Mouse (Mus musculus): ENCODE results near the gene Sfxn1.

Gene Sfxn1

DNA sequence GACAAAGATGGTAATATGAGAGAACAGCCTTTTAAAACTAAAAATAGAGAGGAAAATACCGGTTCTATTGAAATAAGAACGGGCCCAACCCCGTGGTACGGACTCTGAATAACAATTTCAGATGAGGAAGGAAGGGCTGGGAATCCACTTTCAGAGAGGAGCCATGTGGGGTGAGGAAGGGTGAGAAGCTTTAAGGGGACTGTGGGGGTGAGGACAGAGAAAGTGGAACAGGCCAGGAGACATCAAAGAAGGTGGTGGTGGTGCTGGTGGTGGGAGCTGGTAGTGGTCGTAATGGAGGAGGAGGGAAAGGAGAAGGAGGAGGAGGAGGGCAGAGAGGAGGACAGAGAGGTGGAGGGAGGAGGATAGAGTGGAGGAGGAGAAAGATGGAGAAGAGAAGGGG is 43.3 kb downstream of the Sfxn1 start:
- in situ Hi-C loops (cut with MboI; ENCODE audit: unreplicated experiment in 2 of 2) = loop anchor here (5.0 to 10.0 kb wide), 5 partner anchors 127 to 510 kb away; partner anchors contain the start of gene Faf2 (in 1 of the 2)

DNA sequence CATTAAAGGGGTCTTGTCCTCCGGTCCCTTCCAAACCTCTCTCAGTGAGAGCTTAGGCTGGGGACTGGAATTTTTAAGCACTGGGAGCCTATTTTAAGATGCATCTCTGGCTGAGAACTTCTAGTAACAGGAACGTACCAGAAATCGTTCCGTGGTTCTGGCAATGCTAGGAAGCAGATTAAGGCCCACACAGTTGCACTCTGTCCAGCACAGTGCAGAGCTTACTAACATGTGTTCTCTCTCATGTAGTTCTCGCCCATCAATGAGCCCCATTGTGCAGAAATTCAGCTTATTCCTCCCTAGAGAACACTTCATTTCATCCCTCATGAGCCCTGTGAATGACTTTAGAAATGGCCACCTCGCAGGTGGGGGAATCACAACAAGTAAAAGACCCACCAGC is 44.1 kb downstream of the Sfxn1 start:
- in situ Hi-C loops (cut with MboI; ENCODE audit: unreplicated experiment in 2 of 2) = loop anchor here in 1 of 2 experiments (10.0 kb wide), 1 partner anchor 509 kb away; the partner anchor contains the start of gene Faf2

DNA sequence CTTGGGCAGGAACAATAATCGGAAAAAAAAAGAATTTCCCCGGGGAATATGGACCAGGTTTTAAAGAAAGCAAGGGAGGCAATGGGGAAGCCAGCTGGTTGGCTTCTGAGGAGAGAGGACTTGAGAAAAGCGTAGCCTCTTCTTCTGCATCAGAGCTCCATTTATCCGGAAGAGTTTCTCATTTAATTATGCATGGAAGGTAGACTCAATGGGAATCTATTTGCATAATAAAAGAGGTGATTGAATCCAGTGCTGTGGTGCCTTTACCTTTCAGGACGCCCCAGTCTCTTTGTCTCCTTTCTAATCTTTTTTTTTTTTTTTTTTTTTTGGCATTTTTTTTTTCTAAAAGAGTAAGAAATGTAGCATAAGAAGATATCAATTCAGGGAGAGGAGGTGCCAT is 46.7 kb downstream of the Sfxn1 start:
- in situ Hi-C loops (cut with MboI; ENCODE audit: unreplicated experiment in 2 of 2) = loop anchor here in 1 of 2 experiments (10.0 kb wide), 1 partner anchor 506 kb away; the partner anchor contains the start of gene Faf2

DNA sequence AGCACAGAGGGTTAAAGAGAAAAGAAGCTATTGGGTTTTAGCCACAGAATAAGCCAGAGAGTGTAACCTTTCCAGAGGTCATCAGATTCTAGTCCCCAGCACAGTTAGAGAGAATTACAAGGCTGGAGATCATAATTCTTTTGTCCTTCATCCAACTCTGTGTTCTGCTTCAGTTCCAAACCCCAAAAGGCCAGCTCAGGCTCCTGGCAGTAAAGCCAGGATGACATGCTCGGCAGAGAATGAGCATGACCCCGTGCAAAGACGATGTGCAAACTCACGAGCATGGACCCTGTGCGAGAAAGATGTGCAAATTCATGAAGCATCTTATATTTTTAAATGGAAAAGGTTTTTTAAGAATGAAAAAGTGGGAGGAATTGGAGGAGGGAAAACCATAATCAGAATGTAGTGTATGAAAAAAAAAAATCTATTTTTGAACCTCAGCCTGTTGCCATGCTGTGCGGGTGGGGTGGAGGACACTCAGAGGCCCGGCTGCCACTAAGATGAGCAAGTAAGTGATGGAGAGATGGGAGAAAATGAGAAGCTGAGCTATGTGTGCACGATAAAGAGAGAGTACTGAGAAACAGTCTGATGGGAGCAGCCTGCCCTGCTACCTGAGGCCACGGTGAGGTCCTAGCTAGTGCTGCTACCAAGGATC is 66.2 kb downstream of the Sfxn1 start:
- in situ Hi-C loops (cut with MboI; ENCODE audit: unreplicated experiment in 2 of 2) = no loop called here

DNA sequence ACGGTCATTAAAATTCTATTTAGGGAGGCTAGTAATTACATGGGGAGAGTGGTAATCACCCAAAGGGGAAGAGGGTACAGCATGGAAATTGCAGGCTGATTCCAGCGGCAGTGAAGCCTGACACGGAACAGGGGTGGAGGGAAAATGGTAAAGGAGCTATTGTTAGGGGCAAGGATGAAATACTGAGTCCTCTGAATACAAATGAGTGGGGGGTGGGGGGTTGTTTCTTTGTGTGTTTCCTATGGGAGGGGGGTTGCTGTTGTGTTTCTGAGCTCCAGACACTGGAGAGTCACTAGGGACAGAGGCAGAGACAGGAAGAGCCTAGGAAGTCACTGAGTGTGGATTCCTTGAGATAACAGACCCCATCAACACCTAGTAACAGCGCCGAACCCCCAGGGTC is 72.1 kb downstream of the Sfxn1 start:
- in situ Hi-C loops (cut with MboI; ENCODE audit: unreplicated experiment in 2 of 2) = no loop called here

- in situ Hi-C loops (cut with MboI; ENCODE audit: unreplicated experiment in 2 of 2) = no loop called here
Measured at GRCm38 (mm10) chr13:54144624-54145023, 73.0 kb downstream of the Sfxn1 start.

GRCm38 (mm10) chr13:54147328-54147727 is 75.7 kb downstream of the Sfxn1 start:
- in situ Hi-C loops (cut with MboI; ENCODE audit: unreplicated experiment in 2 of 2) = no loop called here

DNA sequence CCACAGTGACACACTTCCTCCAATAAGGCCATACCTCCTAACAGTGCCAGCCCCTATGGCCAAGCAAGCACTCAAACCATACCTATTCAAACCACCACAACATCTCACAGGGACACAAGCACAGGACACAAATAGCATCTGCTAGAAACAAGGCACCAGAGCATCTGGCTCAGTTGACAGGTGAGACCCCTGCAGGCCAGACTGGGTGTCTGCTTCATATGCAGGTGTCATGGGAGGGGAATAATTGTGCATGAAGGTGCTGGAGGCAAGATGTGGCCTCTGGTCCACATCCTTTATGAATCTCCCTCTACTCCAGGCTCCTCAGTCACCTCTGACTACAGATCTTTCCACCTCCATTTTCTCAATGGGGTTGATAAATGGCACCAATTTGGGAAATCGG is 80.8 kb downstream of the Sfxn1 start:
- in situ Hi-C loops (cut with MboI; ENCODE audit: unreplicated experiment in 2 of 2) = no loop called here

- in situ Hi-C loops (cut with MboI; ENCODE audit: unreplicated experiment in 2 of 2) = no loop called here
Measured at GRCm38 (mm10) chr13:54152911-54153310, 81.2 kb downstream of the Sfxn1 start.

- in situ Hi-C loops (cut with MboI; ENCODE audit: unreplicated experiment in 2 of 2) = no loop called here
Measured at GRCm38 (mm10) chr13:54153672-54154218, 82.1 kb downstream of the Sfxn1 start.

GRCm38 (mm10) chr13:54155822-54156221 is 84.2 kb downstream of the Sfxn1 start:
- in situ Hi-C loops (cut with MboI; ENCODE audit: unreplicated experiment in 2 of 2) = no loop called here

All from v-Abl transformed pro-B cells (cell line).